Mouse (Mus musculus): ENCODE measurements around the gene Tomm40l.

DNA sequence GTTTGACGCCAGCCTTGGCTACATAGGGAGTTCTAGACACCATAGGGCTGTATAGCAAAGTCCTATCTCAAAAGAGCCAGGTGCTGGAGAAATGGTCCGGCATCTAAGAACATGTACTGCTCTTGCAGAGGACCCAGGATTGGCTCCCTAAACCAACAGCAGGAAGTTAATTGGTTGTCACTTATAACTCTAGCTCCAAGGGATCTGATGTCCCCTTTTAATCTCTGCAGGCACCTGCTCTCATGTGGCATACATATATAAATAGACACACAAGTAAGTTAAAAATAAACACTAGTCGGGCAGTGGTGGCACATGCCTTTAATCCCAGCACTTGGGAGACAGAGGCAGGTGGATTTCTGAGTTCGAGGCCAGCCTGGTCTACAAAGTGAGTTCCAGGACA, 13.5 kb upstream of the Tomm40l start:
- TF ChIP-seq POLR2A (IDR thresholded peaks at IDR 0.05; ENCODE audit: low read depth, low read length) (no peak), CTCF (conservative IDR thresholded peaks at IDR 0.05; ENCODE audit: insufficient read depth, insufficient read length, low read depth, low read length) (no peak)

Measured in kidney, adult 2 months (tissue).